Mouse (Mus musculus): ENCODE results near the gene Hrnr.

Hrnr gene

DNA sequence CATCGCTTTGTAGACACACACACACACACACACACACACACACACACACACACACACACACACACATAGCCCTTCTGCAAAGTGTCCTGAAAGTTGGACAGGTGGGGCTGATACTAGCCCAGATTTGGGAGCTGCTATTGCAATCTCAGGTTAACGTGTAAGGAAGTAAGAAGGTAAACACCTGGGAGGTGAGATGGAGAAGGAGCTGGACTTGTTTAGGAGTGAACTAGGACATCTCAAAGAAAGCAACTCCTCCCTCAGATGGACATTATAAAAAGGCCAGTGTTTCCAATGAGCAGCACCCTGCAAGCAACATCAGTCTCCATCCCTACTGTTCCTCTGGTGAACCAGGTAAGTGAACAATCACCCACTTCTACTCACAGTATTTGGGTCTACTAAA, at the start of gene Hrnr:
Hrnr (plus strand) TSS at position 301 of the 400 bp plus-strand sequence.
- Histone ChIP-seq H3K36me3 (ENCODE audit: control insufficient read depth, insufficient read depth, low read length, poor library complexity, severe bottlenecking) (no peaks in the 10 kb centered on the region), H3K27me3 (ENCODE audit: control insufficient read depth, insufficient read depth, low read length, poor library complexity, severe bottlenecking) (no peaks in the 10 kb centered on the region; the same call in 1 of the 2 replicates)
- no peak for DNase-seq (ENCODE audit: low read depth, low spot score)

DNA sequence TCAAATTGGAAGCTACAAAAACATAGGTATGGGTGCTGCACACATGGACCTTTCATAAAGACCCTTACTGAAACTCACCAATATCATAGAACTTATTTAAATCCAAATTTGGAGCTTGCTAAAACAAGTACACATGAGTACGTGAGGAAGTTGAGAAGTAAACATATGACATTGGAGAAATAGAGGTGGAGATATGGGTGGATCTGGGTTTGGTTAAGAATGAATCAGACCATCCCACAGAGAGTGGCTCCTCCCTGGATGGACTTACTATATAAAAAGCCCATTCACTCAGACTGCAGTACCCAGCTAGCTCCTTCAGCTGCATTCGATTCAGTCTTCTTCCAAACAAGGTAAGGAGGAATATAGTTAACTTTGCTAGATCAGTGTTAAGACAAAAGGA, 46.3 kb upstream of the Hrnr start, which contains the start of gene Flg:
Flg (plus strand) TSS at position 301 of the 400 bp plus-strand sequence.
- Histone ChIP-seq H3K36me3 (ENCODE audit: control insufficient read depth, insufficient read depth, low read length, poor library complexity, severe bottlenecking) (no peaks in the 10 kb centered on the region), H3K27me3 (ENCODE audit: control insufficient read depth, insufficient read depth, low read length, poor library complexity, severe bottlenecking) (no peaks in the 10 kb centered on the region)
- no peak for DNase-seq (ENCODE audit: low read depth, low spot score)

DNA sequence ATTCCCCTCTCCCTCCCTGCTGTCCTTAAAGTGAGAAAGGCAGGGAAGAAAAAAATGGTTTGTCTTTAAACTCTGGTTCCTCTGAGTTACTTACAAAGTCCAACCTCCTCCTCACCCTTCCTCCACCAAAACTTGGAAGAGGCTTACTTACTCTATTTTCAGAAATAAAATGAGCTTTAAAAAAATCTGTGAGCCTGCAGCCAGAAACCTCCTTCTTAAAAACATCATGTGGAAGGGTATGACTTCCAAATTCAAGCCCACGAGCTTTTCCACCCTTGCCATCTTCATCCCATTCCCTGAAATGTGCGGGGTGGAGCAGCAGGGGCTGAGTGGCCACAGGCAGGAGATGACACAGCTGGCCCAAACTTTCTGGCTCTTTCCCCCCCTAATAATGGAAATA, 22.0 kb upstream of the Hrnr start:
- no peak for DNase-seq (ENCODE audit: low read depth, low spot score)
- no peaks in the 10 kb centered on the region for H3K27me3 ChIP-seq (ENCODE audit: control insufficient read depth, insufficient read depth, low read length, poor library complexity, severe bottlenecking)
- H3K36me3 ChIP-seq (ENCODE audit: control insufficient read depth, insufficient read depth, low read length, poor library complexity, severe bottlenecking), result no peaks in the 10 kb centered on the region

DNA sequence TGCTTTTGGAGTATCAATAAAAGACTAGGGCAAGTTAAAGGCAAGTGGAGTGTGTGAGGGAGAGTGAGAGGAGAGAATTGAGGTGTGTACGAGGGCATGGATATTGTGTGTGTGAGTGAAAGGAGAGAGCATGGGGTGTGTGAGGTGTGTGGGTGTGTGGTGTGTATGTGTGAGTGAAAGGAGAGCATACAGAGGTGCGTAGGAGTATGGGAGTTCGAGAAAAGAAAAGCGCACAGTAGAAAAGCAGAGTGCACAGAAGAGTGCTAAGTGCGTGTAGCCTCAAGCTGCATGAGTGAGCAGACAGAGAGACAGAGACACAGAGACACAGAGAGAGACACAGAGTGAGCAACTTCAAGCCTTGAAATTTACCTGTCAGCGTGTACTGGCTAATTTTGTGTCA, 19.7 kb upstream of the Hrnr start:
- DNase-seq (ENCODE audit: low read depth, low spot score), result no peak
- no peaks in the 10 kb centered on the region for H3K36me3 ChIP-seq (ENCODE audit: control insufficient read depth, insufficient read depth, low read length, poor library complexity, severe bottlenecking)
- H3K27me3 ChIP-seq (ENCODE audit: control insufficient read depth, insufficient read depth, low read length, poor library complexity, severe bottlenecking), result no peaks in the 10 kb centered on the region

DNA sequence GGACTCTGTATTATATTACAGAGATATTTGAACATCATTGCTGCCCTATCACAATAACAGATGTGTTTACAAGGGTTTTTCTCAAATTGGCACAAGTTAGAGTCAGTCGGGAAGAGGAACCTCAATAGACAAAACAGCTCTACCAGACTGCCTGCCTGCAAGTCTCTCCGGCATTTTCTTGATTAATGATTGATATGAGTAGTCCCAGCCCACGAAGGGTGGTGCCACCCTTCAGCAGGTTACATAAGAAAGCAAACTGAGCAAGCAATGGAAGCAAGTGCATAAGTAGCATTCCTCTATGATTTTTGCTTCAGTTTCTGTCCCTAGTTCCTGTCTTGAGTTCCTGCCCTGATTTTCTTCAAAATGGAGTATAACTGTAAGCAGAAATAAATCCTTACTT, 17.7 kb upstream of the Hrnr start:
- DNase-seq (ENCODE audit: low read depth, low spot score), result no peak
- Histone ChIP-seq H3K27me3 (ENCODE audit: control insufficient read depth, insufficient read depth, low read length, poor library complexity, severe bottlenecking) (no peaks in the 10 kb centered on the region), H3K36me3 (ENCODE audit: control insufficient read depth, insufficient read depth, low read length, poor library complexity, severe bottlenecking) (no peaks in the 10 kb centered on the region)

DNA sequence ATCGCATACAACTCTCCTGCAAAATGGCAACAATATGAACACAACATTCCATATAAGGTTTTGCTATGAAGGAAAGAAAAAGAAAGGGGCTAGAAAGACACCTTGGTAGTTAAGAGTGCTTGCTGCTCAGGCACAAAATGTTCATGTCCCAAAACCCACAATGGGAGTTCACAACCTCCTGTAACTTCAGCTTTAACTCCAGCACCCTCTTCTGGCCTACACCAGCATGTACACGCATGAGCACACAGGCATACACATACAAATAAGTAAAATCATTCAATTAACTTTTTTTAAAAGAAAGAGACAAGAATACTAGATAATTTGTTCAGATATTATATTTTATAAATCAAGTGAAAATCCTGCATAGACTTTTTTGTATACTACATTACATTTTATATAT, 13.4 kb upstream of the Hrnr start:
- H3K36me3 ChIP-seq (ENCODE audit: control insufficient read depth, insufficient read depth, low read length, poor library complexity, severe bottlenecking), result no peaks in the 10 kb centered on the region
- H3K27me3 ChIP-seq (ENCODE audit: control insufficient read depth, insufficient read depth, low read length, poor library complexity, severe bottlenecking), result no peaks in the 10 kb centered on the region
- no peak for DNase-seq (ENCODE audit: low read depth, low spot score)

GRCm38 (mm10) chr3:93311371-93311770, 8.2 kb upstream of the Hrnr start:
- DNase-seq (ENCODE audit: low read depth, low spot score), result no peak
- Histone ChIP-seq H3K36me3 (ENCODE audit: control insufficient read depth, insufficient read depth, low read length, poor library complexity, severe bottlenecking) (no peaks in the 10 kb centered on the region), H3K27me3 (ENCODE audit: control insufficient read depth, insufficient read depth, low read length, poor library complexity, severe bottlenecking) (no peaks in the 10 kb centered on the region; the same call in 1 of the 2 replicates)

DNA sequence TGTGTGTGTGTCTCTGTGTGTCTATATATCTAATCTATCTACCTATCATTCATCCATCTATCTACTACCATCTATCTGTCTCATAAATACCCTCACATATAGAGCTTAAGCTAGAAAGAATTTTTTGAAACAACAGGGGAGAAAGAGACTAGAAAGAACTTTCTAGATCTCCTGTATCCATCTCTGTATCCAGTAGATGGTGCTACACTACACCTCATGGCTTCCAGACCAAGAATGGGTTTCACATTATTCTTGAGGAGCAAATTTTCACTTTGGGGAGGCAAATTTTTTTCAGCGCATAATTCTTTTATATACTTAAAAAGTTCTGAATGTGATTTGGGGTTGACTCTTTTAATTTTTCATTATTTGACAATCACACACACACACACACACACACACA, 5.2 kb upstream of the Hrnr start:
- Histone ChIP-seq H3K36me3 (ENCODE audit: control insufficient read depth, insufficient read depth, low read length, poor library complexity, severe bottlenecking) (no peaks in the 10 kb centered on the region), H3K27me3 (ENCODE audit: control insufficient read depth, insufficient read depth, low read length, poor library complexity, severe bottlenecking) (no peaks in the 10 kb centered on the region; the same call in 1 of the 2 replicates)
- DNase-seq (ENCODE audit: low read depth, low spot score), result no peak

GRCm38 (mm10) chr3:93337749-93338148, 18.2 kb downstream of the Hrnr start:
- no peaks in the 10 kb centered on the region for H3K36me3 ChIP-seq (ENCODE audit: control insufficient read depth, insufficient read depth, low read length, poor library complexity, severe bottlenecking)
- DNase-seq (ENCODE audit: low read depth, low spot score), result no peak
- no peaks in the 10 kb centered on the region for H3K27me3 ChIP-seq (ENCODE audit: control insufficient read depth, insufficient read depth, low read length, poor library complexity, severe bottlenecking)

DNA sequence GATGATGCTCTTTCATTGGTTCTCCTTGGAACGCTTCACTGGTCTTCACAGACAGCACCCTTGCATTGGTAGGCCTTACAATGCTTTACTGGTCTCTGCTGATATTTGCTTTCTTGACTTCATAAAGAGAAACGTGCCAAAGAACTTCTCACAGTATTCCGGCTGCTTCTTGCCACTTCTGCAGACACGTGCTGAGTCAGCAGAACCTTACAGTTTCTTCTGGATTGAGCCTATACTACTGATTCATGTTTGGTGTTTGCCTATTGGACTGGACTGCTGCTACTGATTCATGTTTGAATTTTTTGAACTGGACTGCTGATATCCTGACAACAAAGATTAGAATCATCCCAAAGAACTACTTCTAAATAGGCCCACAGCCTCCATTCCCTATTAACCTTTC, 20.5 kb downstream of the Hrnr start:
- no peak for DNase-seq (ENCODE audit: low read depth, low spot score)
- H3K36me3 ChIP-seq (ENCODE audit: control insufficient read depth, insufficient read depth, low read length, poor library complexity, severe bottlenecking), result no peaks in the 10 kb centered on the region
- no peaks in the 10 kb centered on the region for H3K27me3 ChIP-seq (ENCODE audit: control insufficient read depth, insufficient read depth, low read length, poor library complexity, severe bottlenecking)

- Histone ChIP-seq H3K36me3 (ENCODE audit: control insufficient read depth, insufficient read depth, low read length, poor library complexity, severe bottlenecking) (no peaks in the 10 kb centered on the region), H3K27me3 (ENCODE audit: control insufficient read depth, insufficient read depth, low read length, poor library complexity, severe bottlenecking) (no peaks in the 10 kb centered on the region)
- DNase-seq (ENCODE audit: low read depth, low spot score), result no peak
These were observed 27.3 kb downstream of the Hrnr start for GRCm38 (mm10) chr3:93346896-93347295.

DNA sequence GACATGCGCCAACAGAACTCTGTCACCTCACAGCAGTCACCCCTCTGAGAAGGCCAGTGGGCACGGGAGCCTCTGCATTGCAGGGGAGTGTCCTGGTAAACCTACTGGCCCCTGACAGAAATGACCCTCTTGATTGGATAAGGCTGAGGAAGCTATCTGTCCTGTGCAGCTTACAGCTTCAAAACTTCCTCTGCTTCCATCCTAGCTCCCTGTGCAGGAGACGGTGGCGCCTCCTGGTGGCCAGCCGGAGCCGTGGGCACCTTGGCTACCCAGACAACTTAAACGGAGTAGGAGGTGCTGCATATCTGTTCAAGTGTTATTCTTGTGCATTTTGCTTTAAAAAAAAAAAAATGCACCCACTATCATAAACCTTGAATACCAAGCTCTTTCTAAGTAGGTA, 40.5 kb downstream of the Hrnr start:
- Histone ChIP-seq H3K27me3 (ENCODE audit: control insufficient read depth, insufficient read depth, low read length, poor library complexity, severe bottlenecking) (no peaks in the 10 kb centered on the region), H3K36me3 (ENCODE audit: control insufficient read depth, insufficient read depth, low read length, poor library complexity, severe bottlenecking) (no peaks in the 10 kb centered on the region)
- DNase-seq (ENCODE audit: low read depth, low spot score), result peak; percentile 23

GRCm38 (mm10) chr3:93361933-93362574, 42.5 kb downstream of the Hrnr start:
- Histone ChIP-seq H3K27me3 (ENCODE audit: control insufficient read depth, insufficient read depth, low read length, poor library complexity, severe bottlenecking) (no peaks in the 10 kb centered on the region), H3K36me3 (ENCODE audit: control insufficient read depth, insufficient read depth, low read length, poor library complexity, severe bottlenecking) (no peaks in the 10 kb centered on the region)
- DNase-seq (ENCODE audit: low read depth, low spot score), result peak; percentile 67

GRCm38 (mm10) chr3:93366966-93367575, 47.5 kb downstream of the Hrnr start:
- Histone ChIP-seq H3K36me3 (ENCODE audit: control insufficient read depth, insufficient read depth, low read length, poor library complexity, severe bottlenecking) (no peaks in the 10 kb centered on the region), H3K27me3 (ENCODE audit: control insufficient read depth, insufficient read depth, low read length, poor library complexity, severe bottlenecking) (no peaks in the 10 kb centered on the region)
- no peak for DNase-seq (ENCODE audit: low read depth, low spot score)

GRCm38 (mm10) chr3:93368171-93368570, 48.6 kb downstream of the Hrnr start:
- DNase-seq (ENCODE audit: low read depth, low spot score), result no peak
- Histone ChIP-seq H3K27me3 (ENCODE audit: control insufficient read depth, insufficient read depth, low read length, poor library complexity, severe bottlenecking) (no peaks in the 10 kb centered on the region), H3K36me3 (ENCODE audit: control insufficient read depth, insufficient read depth, low read length, poor library complexity, severe bottlenecking) (no peaks in the 10 kb centered on the region)

DNA sequence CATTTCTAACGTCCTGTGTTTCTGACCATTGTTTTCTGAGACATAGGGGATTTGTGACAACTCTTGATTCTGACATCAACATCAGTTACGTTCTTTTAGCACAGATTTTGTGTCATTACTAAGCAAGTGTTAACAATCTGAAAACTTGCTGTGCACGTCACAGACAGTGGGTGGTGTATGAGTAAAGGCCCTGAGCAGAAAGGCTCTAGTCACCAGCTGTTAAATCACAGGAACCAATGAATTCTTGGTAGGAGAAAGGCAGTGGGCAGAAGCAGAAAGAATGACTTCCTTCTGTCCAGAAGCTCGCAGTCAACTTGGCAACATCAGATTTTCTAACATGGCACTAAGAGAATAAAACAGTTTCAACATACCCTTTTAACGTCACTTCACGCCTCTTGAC, 53.9 kb downstream of the Hrnr start:
- no peak for DNase-seq (ENCODE audit: low read depth, low spot score)
- Histone ChIP-seq H3K27me3 (ENCODE audit: control insufficient read depth, insufficient read depth, low read length, poor library complexity, severe bottlenecking) (no peaks in the 10 kb centered on the region), H3K36me3 (ENCODE audit: control insufficient read depth, insufficient read depth, low read length, poor library complexity, severe bottlenecking) (no peaks in the 10 kb centered on the region)

Measured in splenic B cell, adult 2 months (primary cell).